In the genomic region with DNA sequence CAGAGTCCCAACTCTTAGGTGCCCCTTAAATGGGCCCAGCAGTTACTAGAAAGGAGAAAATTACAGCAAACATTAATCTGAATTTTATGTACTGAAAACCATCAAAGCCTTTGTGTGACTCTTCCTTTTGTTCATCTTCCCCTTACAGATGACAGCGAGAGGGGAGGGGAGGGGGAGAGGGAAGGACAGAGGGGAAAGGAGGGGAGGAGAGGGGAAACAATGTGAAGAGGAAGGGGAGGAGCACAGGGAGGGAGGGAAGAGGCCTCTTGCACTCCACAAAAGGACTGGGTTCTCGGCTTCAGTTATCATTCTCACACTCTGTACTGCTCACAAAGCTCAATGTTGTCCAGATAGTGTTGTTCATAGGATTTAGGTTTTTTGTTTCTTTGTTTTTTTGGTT, we compare ENCODE assay signal across 23 mouse cellular contexts.
"Had no signal": no experiment of that assay in that cellular context is flagged by ENCODE, and none has a peak within 500 bp of the region (broad histone marks: within the 10 kb centered on the region; RNA-seq: fewer than 3 reads in every experiment).

No protein-coding gene starts in this region.

- H3K27ac ChIP-seq: intestine, embryonic 15.5 days; kidney, embryonic 15.5 days; left cerebral cortex, adult 2 months; limb, embryonic 12.5 days; limb, embryonic 15.5 days; liver, embryonic 14.5 days; lung, embryonic 15.5 days; midbrain, embryonic 12.5 days; neural tube, embryonic 12.5 days; neural tube, embryonic 15.5 days had no signal

- H3K4me2 ChIP-seq: intestine, embryonic 15.5 days; kidney, embryonic 15.5 days; limb, embryonic 12.5 days; limb, embryonic 15.5 days; liver, embryonic 11.5 days; lung, embryonic 15.5 days; midbrain, embryonic 12.5 days; neural tube, embryonic 12.5 days; neural tube, embryonic 15.5 days had no signal

- DNase-seq: kidney, adult 11 months; kidney, adult 8-10 months; kidney, postnatal 10 days; kidney, postnatal 36 days; layer of hippocampus, postnatal 36 days; left cerebral cortex, postnatal 4 days; liver, postnatal 0 days; lung, postnatal 14 days; lung, postnatal 4 days; thymus, adult 18-20 months; thymus, postnatal 36 days had no signal

- H3K4me3 ChIP-seq: intestine, embryonic 15.5 days; kidney, embryonic 15.5 days; left cerebral cortex, adult 2 months; limb, embryonic 12.5 days; limb, embryonic 15.5 days; lung, embryonic 15.5 days; midbrain, embryonic 12.5 days; neural tube, embryonic 12.5 days; neural tube, embryonic 15.5 days had no signal

- H3K36me3 ChIP-seq: intestine, embryonic 15.5 days; kidney, embryonic 15.5 days; limb, embryonic 12.5 days; limb, embryonic 15.5 days; lung, embryonic 15.5 days; midbrain, embryonic 12.5 days; neural tube, embryonic 12.5 days; neural tube, embryonic 15.5 days had no signal

- H3K9me3 ChIP-seq: intestine, embryonic 15.5 days; kidney, embryonic 15.5 days; limb, embryonic 12.5 days; limb, embryonic 15.5 days; lung, embryonic 15.5 days; megakaryocyte, embryonic 14.5 days; midbrain, embryonic 12.5 days; neural tube, embryonic 12.5 days; neural tube, embryonic 15.5 days had no signal

- ATAC-seq: intestine, embryonic 15.5 days; liver, postnatal 0 days had no signal

- H3K27me3 ChIP-seq: intestine, embryonic 15.5 days; kidney, embryonic 15.5 days; limb, embryonic 12.5 days; limb, embryonic 15.5 days; lung, embryonic 15.5 days; megakaryocyte, embryonic 14.5 days; neural tube, embryonic 12.5 days; neural tube, embryonic 15.5 days had no signal

- H3K9ac ChIP-seq: intestine, embryonic 15.5 days; kidney, embryonic 15.5 days; limb, embryonic 12.5 days; limb, embryonic 15.5 days; liver, embryonic 14.5 days; liver, postnatal 0 days; lung, embryonic 15.5 days; midbrain, embryonic 12.5 days; neural tube, embryonic 12.5 days; neural tube, embryonic 15.5 days had no signal
